Mouse (Mus musculus) megakaryocyte, embryonic 14.5 days (primary cell): ENCODE measurements around the gene Spint3.

Experiments used
- FLI1 ChIP-seq: IDR thresholded peaks from 2 replicates; pipeline ENCODE4 v1.6.1; 2012; ENCODE audit warnings: low read length, inconsistent platforms, mixed read lengths
- GATA1 ChIP-seq: IDR thresholded peaks from 3 replicates; pipeline ENCODE4 v1.6.1; 2012; ENCODE audit warnings: mixed read lengths, low read length, inconsistent platforms, borderline replicate concordance

DNA sequence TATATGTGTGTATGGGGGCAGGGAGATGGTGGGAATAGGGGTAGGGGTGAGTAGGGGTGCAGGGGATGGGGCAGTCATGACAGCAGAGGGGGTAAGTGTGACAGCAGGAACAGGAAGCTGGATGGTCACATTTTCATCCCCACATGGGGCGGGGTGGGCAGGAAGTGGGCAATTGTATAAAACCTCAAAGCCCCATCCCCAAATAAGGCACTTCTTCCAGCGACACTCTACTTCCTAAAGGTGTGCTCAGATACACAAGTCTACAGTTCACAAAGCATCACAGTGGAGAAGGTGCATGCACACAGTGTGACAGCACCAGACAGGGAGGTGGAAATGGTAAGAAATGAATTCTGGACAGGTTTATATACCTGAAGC lies 22.4 kb downstream of the Spint3 start:
- TF ChIP-seq FLI1: no peak
- no peak for TF ChIP-seq GATA1
